Mouse (Mus musculus) megakaryocyte progenitor cell, adult 5-6 weeks (primary cell): ENCODE measurements around the gene Cnot6. TPM values are rescaled to one million over a fixed set of nuclear protein-coding genes. Genes with fewer than 3 reads are reported as not detected.

ENCODE experiments used
- ATAC-seq: replicated peaks from 2 replicates; pipeline ENCODE4 v1.8.0; 2016; ENCODE audit warnings: mild to moderate bottlenecking, moderate TSS enrichment, inconsistent platforms; ENCODE audit not compliant: poor library complexity
- total RNA-seq, 2 experiments: library from RNA; stranded (forward) in 1 of 2; stranded (reverse) in 1 of 2; fragments of 157-497, 149-512 nt in 1 of 2; fragments of 200-1000 nt in 1 of 2; gene quantifications; 2 replicates each; pipeline versions ENCODE4 v1.2.3 to v1.2.4; 2015 to 2017

Cnot6 gene
- total RNA-seq, 2 experiments from 2014 or later, result 52.2 to 89.8 TPM

- 0 out of 2 replicates have a peak, but pooled peaks have one; percentile 5 for ATAC-seq
Measured at GRCm38 (mm10) chr11:49713336-49714334, 1.1 kb upstream of the Cnot6 start.

- ATAC-seq, result peak; percentile 14
Measured at GRCm38 (mm10) chr11:49711981-49712554, 455 bp downstream of the Cnot6 start.

- ATAC-seq, result no peak
Measured at GRCm38 (mm10) chr11:49710664-49711063, 1.9 kb downstream of the Cnot6 start.

- no peak for ATAC-seq
Measured at GRCm38 (mm10) chr11:49707834-49708233, 4.7 kb downstream of the Cnot6 start.

GRCm38 (mm10) chr11:49704804-49705203 is 7.7 kb downstream of the Cnot6 start:
- ATAC-seq, result no peak

GRCm38 (mm10) chr11:49702014-49702413 is 10.5 kb downstream of the Cnot6 start:
- ATAC-seq, result no peak

- ATAC-seq, result no peak
Measured at GRCm38 (mm10) chr11:49699079-49699478, 13.4 kb downstream of the Cnot6 start.

GRCm38 (mm10) chr11:49697779-49698178 is 14.7 kb downstream of the Cnot6 start:
- no peak for ATAC-seq

- ATAC-seq, result no peak
Measured at GRCm38 (mm10) chr11:49696472-49696871, 16.1 kb downstream of the Cnot6 start.

- ATAC-seq, result no peak
Measured at GRCm38 (mm10) chr11:49695695-49696094, 16.8 kb downstream of the Cnot6 start.

- no peak for ATAC-seq
Measured at GRCm38 (mm10) chr11:49695013-49695412, 17.5 kb downstream of the Cnot6 start.

GRCm38 (mm10) chr11:49684237-49684973 is 28.1 kb downstream of the Cnot6 start:
- ATAC-seq, result no peak

GRCm38 (mm10) chr11:49673433-49673832 is 39.1 kb downstream of the Cnot6 start:
- no peak for ATAC-seq

GRCm38 (mm10) chr11:49665462-49665861 is 47.1 kb downstream of the Cnot6 start:
- ATAC-seq, result 0 out of 2 replicates have a peak, but pooled peaks have one; percentile 13

GRCm38 (mm10) chr11:49664262-49665140 is 48.0 kb downstream of the Cnot6 start:
- ATAC-seq, result peak; percentile 55

- ATAC-seq, result no peak
Measured at GRCm38 (mm10) chr11:49663310-49663709, 49.2 kb downstream of the Cnot6 start, which contains the start of gene Scgb3a1. TSS of gene Scgb3a1 (plus strand) at chr11:49663610.

GRCm38 (mm10) chr11:49662292-49662780 is 50.2 kb downstream of the Cnot6 start:
- ATAC-seq, result no peak

- no peak for ATAC-seq
Measured at GRCm38 (mm10) chr11:49659470-49659799, 53.1 kb downstream of the Cnot6 start.

- ATAC-seq, result peak; percentile 71
Measured at GRCm38 (mm10) chr11:49658791-49659469, 53.6 kb downstream of the Cnot6 start.

- no peak for ATAC-seq
Measured at GRCm38 (mm10) chr11:49658065-49658464, 54.5 kb downstream of the Cnot6 start.
